Mouse (Mus musculus): ENCODE results near the gene 4930564D02Rik. TPM values are rescaled to one million over a fixed set of nuclear protein-coding genes. Genes with fewer than 3 reads are reported as not detected.

4930564D02Rik gene
- polyA plus RNA-seq, 1 experiment = not detected

DNA sequence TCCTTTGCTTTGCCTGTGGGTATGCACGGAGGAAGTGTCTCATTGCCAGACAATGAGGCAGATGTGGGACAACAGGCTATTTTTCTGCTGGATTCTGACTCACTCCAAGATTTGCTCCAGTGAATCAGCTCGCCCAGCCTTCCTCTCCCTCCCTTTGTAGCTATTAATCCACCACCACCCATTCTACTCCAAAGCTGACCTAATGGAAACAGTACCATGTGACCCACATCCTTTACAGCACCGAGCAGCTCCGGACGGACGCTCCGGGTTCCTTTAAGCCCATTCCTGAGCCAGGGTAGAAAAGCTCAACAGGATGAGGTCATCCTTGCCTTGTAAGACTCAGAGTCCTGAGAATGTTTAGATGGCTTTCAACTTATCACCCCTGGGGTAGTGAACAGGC, 11.7 kb upstream of the 4930564D02Rik start:
- TF ChIP-seq CTCF (IDR thresholded peaks at IDR 0.05; ENCODE audit: extremely low read depth, insufficient read depth, low read length) (no peak), POLR2A (IDR thresholded peaks at IDR 0.05; ENCODE audit: extremely low read depth, insufficient read depth, low read length) (no peak; the same call in 1 of the 2 replicates)
- peak overlapping the region; percentile 90 for H3K27ac ChIP-seq (ENCODE audit: insufficient read depth, low read length)

DNA sequence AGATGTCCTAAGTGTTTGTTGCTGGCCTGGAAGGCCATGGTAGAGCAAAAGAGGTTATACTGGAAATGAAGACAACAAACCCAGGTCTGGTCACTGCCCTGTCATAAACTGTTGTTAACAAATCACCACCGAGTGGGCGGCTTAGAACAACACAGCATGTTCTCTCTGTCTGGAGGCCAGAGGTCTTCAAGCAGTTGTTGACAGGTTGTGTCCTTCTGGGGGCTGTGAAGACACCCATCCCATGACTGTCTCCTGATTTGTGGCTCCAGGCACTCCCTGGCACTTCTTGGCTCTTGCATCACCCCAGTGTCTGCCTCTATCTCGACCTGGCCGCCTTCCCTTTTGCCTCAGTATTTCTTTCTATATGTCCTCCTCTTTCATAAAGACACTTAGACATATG, 11.0 kb upstream of the 4930564D02Rik start:
- Histone ChIP-seq H3K4me1 (ENCODE audit: control insufficient read depth, insufficient read depth, low read length) (peaks cover 3% of the 10 kb centered on the region), H3K27ac (ENCODE audit: insufficient read depth, low read length) (0 out of 2 replicates have a peak overlapping the region, but pooled peaks have one; percentile 90), H3K4me3 (ENCODE audit: insufficient read depth, low read length) (no peak overlapping the region)
- no peak for TF ChIP-seq POLR2A (IDR thresholded peaks at IDR 0.05; ENCODE audit: extremely low read depth, insufficient read depth, low read length)
- TF ChIP-seq CTCF (IDR thresholded peaks at IDR 0.05; ENCODE audit: extremely low read depth, insufficient read depth, low read length) = no peak

More for the DNA sequence above, 11.7 kb upstream of the 4930564D02Rik start:
- H3K4me1 ChIP-seq (ENCODE audit: control insufficient read depth, insufficient read depth, low read length) = peaks cover 6% of the 10 kb centered on the region
- H3K4me3 ChIP-seq (ENCODE audit: insufficient read depth, low read length) = no peak overlapping the region

DNA sequence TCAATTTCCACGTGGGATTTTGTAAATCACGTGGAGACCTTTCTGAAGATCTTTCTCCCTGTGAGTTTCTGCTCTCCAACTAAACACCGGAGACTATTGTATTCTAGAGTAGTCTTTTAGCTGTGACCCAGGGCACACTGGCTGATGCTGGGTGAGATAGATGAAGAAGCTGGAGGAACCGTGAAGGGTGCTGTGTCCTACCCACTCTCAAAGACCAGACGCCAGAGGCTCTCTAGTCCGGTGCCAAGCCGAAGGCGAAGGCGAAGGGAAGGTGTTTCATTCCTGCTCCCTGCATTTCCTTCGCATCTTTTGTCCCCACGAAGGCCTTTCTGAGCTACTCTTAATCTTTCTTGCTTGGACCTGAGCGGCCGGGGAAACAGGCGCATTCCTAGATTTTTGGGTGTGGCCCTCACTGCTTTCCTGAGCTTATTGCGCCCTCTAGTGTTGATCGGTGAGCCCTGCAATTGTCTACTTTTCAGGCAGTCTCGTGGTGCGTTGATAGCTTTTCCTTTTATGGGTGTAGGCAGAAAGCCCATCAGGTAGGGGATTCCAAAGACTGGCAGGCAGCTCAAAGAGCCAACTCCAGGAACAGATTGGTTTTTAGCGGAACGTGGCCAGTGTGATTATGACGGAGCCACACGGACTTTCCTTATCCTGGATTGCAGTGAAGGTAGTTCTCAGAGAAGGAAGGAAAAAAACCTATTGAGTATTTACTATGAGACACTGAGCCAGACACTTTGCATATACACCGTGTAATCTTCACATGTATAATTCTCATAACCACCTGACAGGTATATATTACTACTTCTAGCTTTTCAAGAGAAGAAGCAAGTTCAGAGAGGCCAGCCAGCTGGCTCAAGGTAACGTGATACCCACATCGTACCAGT, 7.8 kb upstream of the 4930564D02Rik start:
- Histone ChIP-seq H3K4me1 (ENCODE audit: control insufficient read depth, insufficient read depth, low read length) (peaks cover 2% of the 10 kb centered on the region), H3K4me3 (ENCODE audit: insufficient read depth, low read length) (peak overlapping the region; percentile 17), H3K27ac (ENCODE audit: insufficient read depth, low read length) (no peak overlapping the region)
- TF ChIP-seq POLR2A (IDR thresholded peaks at IDR 0.05; ENCODE audit: extremely low read depth, insufficient read depth, low read length) (no peak), CTCF (IDR thresholded peaks at IDR 0.05; ENCODE audit: extremely low read depth, insufficient read depth, low read length) (peak; percentile 99)

DNA sequence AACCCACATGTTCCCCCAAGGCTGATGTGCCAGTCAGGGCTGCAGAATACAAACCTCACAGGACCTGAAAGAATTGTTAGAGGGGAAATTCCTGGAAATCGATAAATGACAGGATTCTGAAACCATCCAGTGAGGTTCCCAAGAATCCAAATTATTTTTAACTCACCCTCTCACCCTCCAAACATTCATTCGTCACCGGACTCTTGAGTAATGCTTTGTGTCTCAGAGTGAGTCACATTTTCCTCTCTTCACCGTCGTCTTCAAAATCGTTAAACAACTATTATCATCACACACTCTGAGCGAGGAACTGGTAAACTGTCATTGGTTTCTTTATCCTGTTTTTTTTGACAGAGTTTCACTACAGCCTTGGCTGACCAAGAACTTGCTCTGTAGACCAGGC, 6.7 kb upstream of the 4930564D02Rik start:
- TF ChIP-seq POLR2A (IDR thresholded peaks at IDR 0.05; ENCODE audit: extremely low read depth, insufficient read depth, low read length) (no peak), CTCF (IDR thresholded peaks at IDR 0.05; ENCODE audit: extremely low read depth, insufficient read depth, low read length) (no peak)
- Histone ChIP-seq H3K27ac (ENCODE audit: insufficient read depth, low read length) (no peak overlapping the region), H3K4me1 (ENCODE audit: control insufficient read depth, insufficient read depth, low read length) (no peaks in the 10 kb centered on the region), H3K4me3 (ENCODE audit: insufficient read depth, low read length) (no peak overlapping the region)

DNA sequence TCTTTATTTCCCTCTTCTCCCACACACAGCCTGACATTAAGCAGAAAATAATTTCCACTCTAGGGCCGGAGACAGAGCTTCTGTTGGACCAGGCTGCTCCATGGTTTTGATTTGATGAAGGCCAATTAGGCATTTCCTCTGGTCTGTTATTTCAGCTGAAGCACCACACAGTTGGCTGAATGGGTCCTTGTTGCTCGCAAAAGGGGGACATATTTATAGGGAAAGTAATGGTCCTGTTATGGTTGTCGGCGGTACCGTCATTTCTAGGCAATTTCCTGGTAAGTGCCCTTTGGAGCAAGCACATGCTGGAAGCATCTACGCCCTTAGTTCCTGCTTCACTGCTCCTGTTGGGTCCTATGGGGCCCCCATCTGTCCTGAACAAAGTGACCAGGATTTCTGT, 5.7 kb upstream of the 4930564D02Rik start:
- H3K4me1 ChIP-seq (ENCODE audit: control insufficient read depth, insufficient read depth, low read length) = no peaks in the 10 kb centered on the region
- no peak overlapping the region for H3K27ac ChIP-seq (ENCODE audit: insufficient read depth, low read length)
- H3K4me3 ChIP-seq (ENCODE audit: insufficient read depth, low read length) = no peak overlapping the region
- TF ChIP-seq POLR2A (IDR thresholded peaks at IDR 0.05; ENCODE audit: extremely low read depth, insufficient read depth, low read length) (no peak), CTCF (IDR thresholded peaks at IDR 0.05; ENCODE audit: extremely low read depth, insufficient read depth, low read length) (no peak)

DNA sequence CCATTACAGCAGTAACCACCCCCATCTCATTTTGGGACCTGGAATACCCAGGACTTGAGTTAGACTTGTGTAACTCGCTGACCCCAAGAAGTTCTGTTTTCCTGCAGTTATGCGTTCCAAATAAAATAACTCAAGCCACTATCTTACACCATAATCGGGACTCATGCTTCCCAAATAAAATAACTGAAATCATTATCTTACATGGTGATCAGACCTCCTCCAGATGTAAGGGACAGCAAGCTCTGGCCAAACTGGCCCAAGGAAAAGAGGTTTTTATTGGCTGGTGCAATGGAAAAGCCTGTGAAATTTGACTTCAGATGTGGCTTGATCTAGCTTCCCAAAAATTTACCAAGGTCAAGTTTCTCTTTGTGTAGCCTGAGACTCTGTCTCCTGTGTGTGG, 5.1 kb upstream of the 4930564D02Rik start:
- TF ChIP-seq POLR2A (IDR thresholded peaks at IDR 0.05; ENCODE audit: extremely low read depth, insufficient read depth, low read length) (no peak), CTCF (IDR thresholded peaks at IDR 0.05; ENCODE audit: extremely low read depth, insufficient read depth, low read length) (no peak)

DNA sequence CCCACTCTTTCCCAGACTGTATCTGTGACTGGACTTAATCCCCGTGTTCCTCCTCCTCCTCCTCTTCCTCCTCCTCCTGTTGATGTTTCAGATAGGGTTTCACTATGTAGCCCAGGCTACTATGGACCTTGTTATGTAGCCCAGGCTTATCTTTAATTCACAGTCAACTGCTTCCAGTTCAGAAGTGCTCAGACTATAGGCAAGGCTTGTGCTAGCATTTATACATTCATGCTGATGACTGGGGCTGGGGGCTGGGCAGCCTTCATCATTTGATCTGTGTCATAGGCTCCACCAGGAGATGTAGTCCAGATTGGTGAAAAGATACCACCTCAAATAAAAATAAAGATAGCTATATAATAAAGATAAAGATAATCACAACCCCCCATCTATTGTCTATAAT, 4.7 kb upstream of the 4930564D02Rik start:
- no peak for TF ChIP-seq CTCF (IDR thresholded peaks at IDR 0.05; ENCODE audit: extremely low read depth, insufficient read depth, low read length)
- TF ChIP-seq POLR2A (IDR thresholded peaks at IDR 0.05; ENCODE audit: extremely low read depth, insufficient read depth, low read length) = no peak
- H3K27ac ChIP-seq (ENCODE audit: insufficient read depth, low read length) = no peak overlapping the region

More for the DNA sequence above, 5.1 kb upstream of the 4930564D02Rik start:
- H3K4me3 ChIP-seq (ENCODE audit: insufficient read depth, low read length) = no peak overlapping the region
- H3K27ac ChIP-seq (ENCODE audit: insufficient read depth, low read length) = no peak overlapping the region
- no peaks in the 10 kb centered on the region for H3K4me1 ChIP-seq (ENCODE audit: control insufficient read depth, insufficient read depth, low read length)

DNA sequence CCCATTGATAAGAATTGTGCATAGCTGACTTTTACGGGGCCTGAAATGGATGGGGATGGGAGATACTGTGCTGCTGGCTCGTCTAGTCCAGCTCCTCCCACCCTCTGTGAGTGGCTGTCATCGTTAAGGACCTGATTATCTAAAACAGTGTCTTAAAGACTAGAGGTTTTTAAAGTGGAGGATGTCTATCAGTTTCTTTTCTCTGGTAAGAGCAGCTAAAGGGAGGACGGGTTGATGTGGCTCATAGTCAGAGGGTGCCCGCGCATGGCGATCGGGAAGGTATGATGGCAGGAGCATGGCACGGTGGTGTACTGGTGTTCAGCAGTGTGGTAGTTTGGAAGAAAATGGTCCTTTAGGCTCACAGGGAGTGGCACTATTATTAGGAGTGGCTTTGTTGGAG, 4.0 kb upstream of the 4930564D02Rik start:
- Histone ChIP-seq H3K27ac (ENCODE audit: insufficient read depth, low read length) (no peak overlapping the region), H3K4me3 (ENCODE audit: insufficient read depth, low read length) (no peak overlapping the region), H3K4me1 (ENCODE audit: control insufficient read depth, insufficient read depth, low read length) (no peaks in the 10 kb centered on the region)
- TF ChIP-seq POLR2A (IDR thresholded peaks at IDR 0.05; ENCODE audit: extremely low read depth, insufficient read depth, low read length) = no peak
- TF ChIP-seq CTCF (IDR thresholded peaks at IDR 0.05; ENCODE audit: extremely low read depth, insufficient read depth, low read length) = no peak

More for the DNA sequence above, 4.7 kb upstream of the 4930564D02Rik start:
- H3K4me3 ChIP-seq (ENCODE audit: insufficient read depth, low read length) = no peak overlapping the region
- H3K4me1 ChIP-seq (ENCODE audit: control insufficient read depth, insufficient read depth, low read length) = no peaks in the 10 kb centered on the region

DNA sequence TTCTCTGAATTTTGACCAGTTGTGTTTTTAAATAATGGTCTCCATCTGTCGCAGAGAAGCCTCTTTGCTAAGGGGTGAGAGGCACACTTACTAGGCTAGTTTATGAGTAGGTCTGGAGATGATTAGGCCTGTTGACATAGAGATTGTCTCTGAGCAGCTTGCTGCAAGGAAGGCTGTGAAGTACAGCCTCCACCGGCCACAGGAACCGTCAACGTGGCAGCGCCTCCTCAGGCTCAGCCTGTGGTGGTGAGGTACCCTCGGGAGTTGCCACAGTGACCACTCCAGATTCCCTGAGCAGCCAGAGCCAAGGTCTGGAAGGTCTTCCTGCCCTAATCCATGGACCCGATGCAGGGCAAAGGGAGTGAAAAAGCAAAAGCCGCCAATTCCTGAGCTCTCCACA, 3.9 kb downstream of the 4930564D02Rik start:
- no peaks in the 10 kb centered on the region for H3K4me1 ChIP-seq (ENCODE audit: control insufficient read depth, insufficient read depth, low read length)
- H3K4me3 ChIP-seq (ENCODE audit: insufficient read depth, low read length) = no peak overlapping the region
- no peak for TF ChIP-seq POLR2A (IDR thresholded peaks at IDR 0.05; ENCODE audit: extremely low read depth, insufficient read depth, low read length)
- no peak for TF ChIP-seq CTCF (IDR thresholded peaks at IDR 0.05; ENCODE audit: extremely low read depth, insufficient read depth, low read length)
- no peak overlapping the region for H3K27ac ChIP-seq (ENCODE audit: insufficient read depth, low read length)

DNA sequence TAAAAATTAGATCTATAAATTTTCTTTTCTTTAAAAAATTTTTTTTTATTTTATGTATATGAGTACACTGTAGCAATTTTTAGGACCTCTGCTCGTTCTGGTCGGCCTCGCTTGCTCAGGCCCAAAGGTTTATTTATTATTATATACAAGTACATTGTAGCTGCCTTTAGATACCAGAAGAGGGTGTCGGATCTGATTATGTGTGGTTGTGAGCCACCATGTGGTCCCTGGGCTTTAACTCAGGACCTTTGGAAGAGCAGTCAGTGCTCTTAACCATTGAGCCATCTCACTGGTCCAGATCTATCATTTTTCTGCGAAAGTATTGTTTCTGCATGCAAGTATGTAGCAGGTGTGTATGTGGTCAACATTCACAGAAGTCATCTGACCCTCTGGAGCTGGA, 4.6 kb downstream of the 4930564D02Rik start:
- Histone ChIP-seq H3K4me3 (ENCODE audit: insufficient read depth, low read length) (no peak overlapping the region), H3K4me1 (ENCODE audit: control insufficient read depth, insufficient read depth, low read length) (no peaks in the 10 kb centered on the region), H3K27ac (ENCODE audit: insufficient read depth, low read length) (no peak overlapping the region)
- TF ChIP-seq POLR2A (IDR thresholded peaks at IDR 0.05; ENCODE audit: extremely low read depth, insufficient read depth, low read length) (no peak), CTCF (IDR thresholded peaks at IDR 0.05; ENCODE audit: extremely low read depth, insufficient read depth, low read length) (no peak)
